Mouse (Mus musculus) cerebellum, adult 9-10 months (tissue): Measurements from ENCODE around the gene Mrgprh.

Experiments
- DNase-seq: peaks from one replicate; pipeline ENCODE4 v3.0.0; 2022

Mrgprh gene

DNA sequence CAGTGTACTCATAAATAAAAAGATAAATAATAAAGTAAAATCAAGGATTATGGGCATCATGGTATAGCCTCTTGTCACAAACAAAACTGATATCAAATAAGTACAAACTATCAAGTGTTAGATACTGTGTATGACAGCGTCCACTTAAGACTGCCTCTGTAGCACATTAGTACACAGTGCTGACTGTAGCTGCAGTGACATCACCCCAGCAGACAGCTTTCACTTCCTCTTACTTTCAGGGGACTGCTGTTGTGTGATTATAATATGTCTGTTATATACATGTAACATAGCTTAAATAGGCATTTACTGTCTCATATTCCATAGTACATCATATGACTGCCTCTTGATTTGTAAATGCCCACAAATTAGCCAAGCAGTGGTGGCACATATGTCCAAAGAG, 45.2 kb downstream of the Mrgprh start:
- no peak for DNase-seq

DNA sequence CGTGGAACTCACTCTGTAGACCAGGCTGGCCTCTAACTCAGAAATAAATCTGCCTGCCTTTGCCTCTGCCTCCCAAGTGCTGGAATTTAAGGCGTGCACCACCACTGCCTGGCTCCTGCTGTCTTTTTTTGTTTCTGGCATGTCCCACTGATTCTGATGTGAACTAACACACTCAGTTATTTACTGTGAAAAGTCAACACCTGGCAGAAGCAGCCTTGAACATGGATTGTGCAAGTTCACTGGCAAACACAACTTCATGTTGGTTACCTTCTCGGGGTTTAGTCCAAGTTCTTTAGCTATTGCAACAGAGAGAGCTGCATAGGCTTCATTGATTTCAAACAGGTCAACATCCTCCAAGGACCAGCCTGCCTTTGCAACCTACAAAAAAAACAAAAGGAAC, 49.2 kb downstream of the Mrgprh start:
- DNase-seq, result no peak

DNA sequence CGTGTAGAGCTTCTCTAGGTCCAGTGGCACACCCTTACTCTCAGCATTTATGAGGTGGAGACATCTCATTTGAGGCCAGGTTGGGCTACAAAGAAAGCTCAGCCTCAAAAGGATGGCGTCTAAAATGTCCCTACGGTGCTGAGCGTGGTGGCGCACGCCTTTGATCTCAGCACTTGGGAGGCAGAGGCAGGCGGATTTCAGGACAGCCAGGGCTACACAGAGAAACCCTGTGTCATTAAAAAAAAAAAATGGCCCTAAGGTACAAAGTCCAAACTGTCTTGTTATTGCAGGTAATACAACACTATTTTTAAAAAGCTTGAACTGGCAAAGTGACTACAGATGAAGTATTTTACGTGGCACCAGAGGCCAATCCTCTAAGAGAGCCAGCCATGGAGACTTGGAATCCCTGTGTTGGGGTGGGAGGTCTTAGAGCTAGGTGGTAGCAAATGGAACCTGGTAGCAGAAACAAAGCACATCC, 49.9 kb downstream of the Mrgprh start:
- DNase-seq, result no peak
